Mouse (Mus musculus): Measurements from ENCODE around the gene Ssr3. TPM values are rescaled to one million over a fixed set of nuclear protein-coding genes. Genes with fewer than 3 reads are reported as not detected.

Ssr3 gene
- total and polyA plus RNA-seq, 3 experiments: 105 to 131 (median 125) TPM

- H3K4me3 ChIP-seq (ENCODE audit: control insufficient read depth in 1 of 2, insufficient read depth in 1 of 2, low read depth in 2 of 2, low read length in 2 of 2): no peak overlapping the region
- no peaks in the 10 kb centered on the region; a peak in 1 of 4 replicates for H3K4me1 ChIP-seq (ENCODE audit: control insufficient read depth in 1 of 2, insufficient read depth in 2 of 2, low read length in 2 of 2)
- H3K79me2 ChIP-seq (ENCODE audit: control insufficient read depth, insufficient read depth, low read length, poor library complexity): no peaks in the 10 kb centered on the region; the same call in none of the 2 replicates
- TF ChIP-seq POLR2A (IDR thresholded peaks at IDR 0.05; ENCODE audit: control insufficient read depth in 1 of 2, insufficient read depth in 1 of 2, low read depth in 1 of 2, low read length in 2 of 2, poor library complexity in 1 of 2) (0 out of 4 replicates have a peak, but pooled peaks of 1 of the 2 experiments have one; percentile 13), POLR2AphosphoS2 (IDR thresholded peaks at IDR 0.05; ENCODE audit: low read length) (no peak)
- H3K36me3 ChIP-seq (ENCODE audit: control insufficient read depth in 1 of 2, insufficient read depth in 2 of 2, low read length in 2 of 2): peaks cover 27 to 64% of the 10 kb centered on the region in 2 experiments
- H3K9me3 ChIP-seq (replicated peaks; ENCODE audit: insufficient read depth, low read length): no peaks in the 10 kb centered on the region
- no peaks in the 10 kb centered on the region for H3K27me3 ChIP-seq (ENCODE audit: control insufficient read depth in 1 of 2, insufficient read depth in 2 of 2, low read length in 2 of 2)
- no peak for DNase-seq (ENCODE audit: low read depth, low spot score)
- H3K27ac ChIP-seq (ENCODE audit: control insufficient read depth, low read depth, low read length): no peak overlapping the region
- H3K9ac ChIP-seq (ENCODE audit: control insufficient read depth, low read depth, low read length, poor library complexity, severe bottlenecking): no peak overlapping the region
Observed at GRCm38 (mm10) chr3:65381094-65381493, 11.3 kb downstream of the Ssr3 start.

- DNase-seq (ENCODE audit: low read depth, low spot score): peak; percentile 72
- Histone ChIP-seq H3K4me1 (ENCODE audit: control insufficient read depth in 1 of 2, insufficient read depth in 2 of 2, low read length in 2 of 2) (no peaks in the 10 kb centered on the region; a peak in 1 of 4 replicates), H3K9me3 (replicated peaks; ENCODE audit: insufficient read depth, low read length) (no peaks in the 10 kb centered on the region), H3K79me2 (ENCODE audit: control insufficient read depth, insufficient read depth, low read length, poor library complexity) (no peaks in the 10 kb centered on the region; the same call in none of the 2 replicates), H3K4me3 (ENCODE audit: control insufficient read depth in 1 of 2, insufficient read depth in 1 of 2, low read depth in 2 of 2, low read length in 2 of 2) (no peak overlapping the region), H3K27me3 (ENCODE audit: control insufficient read depth in 1 of 2, insufficient read depth in 2 of 2, low read length in 2 of 2) (no peaks in the 10 kb centered on the region), H3K9ac (ENCODE audit: control insufficient read depth, low read depth, low read length, poor library complexity, severe bottlenecking) (no peak overlapping the region), H3K36me3 (ENCODE audit: control insufficient read depth in 1 of 2, insufficient read depth in 2 of 2, low read length in 2 of 2) (peaks cover 23 to 60% of the 10 kb centered on the region in 2 experiments), H3K27ac (ENCODE audit: control insufficient read depth, low read depth, low read length) (no peak overlapping the region)
- TF ChIP-seq USF1 (IDR thresholded peaks at IDR 0.05; ENCODE audit: low read depth, low read length) (no peak), MYC (IDR thresholded peaks at IDR 0.05; ENCODE audit: low read depth, low read length) (no peak), POLR2AphosphoS2 (IDR thresholded peaks at IDR 0.05; ENCODE audit: low read length) (no peak), NRF1 (IDR thresholded peaks at IDR 0.05; ENCODE audit: insufficient read depth, low read depth, low read length, poor library complexity, severe bottlenecking) (no peak), SIN3A (IDR thresholded peaks at IDR 0.05; ENCODE audit: low read length) (no peak), MAZ (IDR thresholded peaks at IDR 0.05; ENCODE audit: low read depth, low read length) (no peak), BHLHE40 (IDR thresholded peaks at IDR 0.05; ENCODE audit: borderline replicate concordance, low read depth, low read length) (no peak), KAT2A (conservative IDR thresholded peaks at IDR 0.05; ENCODE audit: low read depth, low read length) (no peak), TCF12 (IDR thresholded peaks at IDR 0.05; ENCODE audit: low read depth, low read length) (no peak), MEF2A (IDR thresholded peaks at IDR 0.05; ENCODE audit: extremely low read depth, insufficient replicate concordance, low read depth, low read length, poor library complexity, severe bottlenecking) (no peak), POLR2AphosphoS5 (IDR thresholded peaks at IDR 0.05; ENCODE audit: borderline replicate concordance, low read depth, low read length) (no peak), EP300 (IDR thresholded peaks at IDR 0.05; ENCODE audit: low read depth in 1 of 2, low read length in 2 of 2) (no peak), MAFK (IDR thresholded peaks at IDR 0.05; ENCODE audit: borderline replicate concordance, low read depth, low read length) (no peak), MXI1 (IDR thresholded peaks at IDR 0.05; ENCODE audit: low read depth, low read length) (no peak), RAD21 (IDR thresholded peaks at IDR 0.05; ENCODE audit: low read depth, low read length) (peak; percentile 34), RCOR1 (IDR thresholded peaks at IDR 0.05; ENCODE audit: low read depth, low read length) (no peak), ETS1 (IDR thresholded peaks at IDR 0.05; ENCODE audit: low read depth, low read length) (0 out of 2 replicates have a peak, but pooled peaks have one; percentile 21), TAL1 (IDR thresholded peaks at IDR 0.05; ENCODE audit: low read length) (no peak), CHD1 (IDR thresholded peaks at IDR 0.05; ENCODE audit: low read depth, low read length) (no peak), SMC3 (IDR thresholded peaks at IDR 0.05; ENCODE audit: low read depth, low read length) (peak; percentile 59), E2F4 (IDR thresholded peaks at IDR 0.05; ENCODE audit: borderline replicate concordance, low read depth, low read length) (no peak), ZMIZ1 (IDR thresholded peaks at IDR 0.05; ENCODE audit: low read depth, low read length) (no peak), CTCF (IDR thresholded peaks at IDR 0.05 in 2 of 3, conservative IDR thresholded peaks at IDR 0.05 in 1 of 3; ENCODE audit: control insufficient read depth in 1 of 3, insufficient read depth in 1 of 3, low read depth in 2 of 3, low read length in 3 of 3, poor library complexity in 1 of 3, severe bottlenecking in 1 of 3) (peak; percentile 75 to 77 (median 76)), UBTF (IDR thresholded peaks at IDR 0.05; ENCODE audit: borderline replicate concordance, insufficient read depth, low read depth, low read length) (no peak), GATA1 (IDR thresholded peaks at IDR 0.05; ENCODE audit: low read depth, low read length) (peak; percentile 56), MYB (IDR thresholded peaks at IDR 0.05; ENCODE audit: low read depth, low read length) (no peak), ELF1 (IDR thresholded peaks at IDR 0.05; ENCODE audit: low read depth, low read length) (no peak), GABPA (IDR thresholded peaks at IDR 0.05; ENCODE audit: low read depth, low read length) (no peak), CHD2 (IDR thresholded peaks at IDR 0.05; ENCODE audit: low read length) (no peak)
Observed at GRCm38 (mm10) chr3:65379884-65380539, 12.4 kb downstream of the Ssr3 start.
